ENCODE assay signal across 9 mouse cellular contexts in genomic region chr5:129414960-129415706, GRCm38 (mm10).
DNase-seq lines count a peak whose midpoint lies in the region; ATAC-seq and TF ChIP-seq lines count a peak whose summit lies in the region.
"Had no signal": no experiment of that assay in that cellular context is flagged by ENCODE, and none has a peak within 500 bp of the region (broad histone marks: within the 10 kb centered on the region; RNA-seq: fewer than 3 reads in every experiment).

No protein-coding gene starts in this region.

- no peaks in the 10 kb centered on the region for H3K27me3 ChIP-seq in midbrain, embryonic 15.5 days (replicated peaks)
- no peaks in the 10 kb centered on the region for H3K27me3 ChIP-seq in midbrain, embryonic 14.5 days (ENCODE audit: control insufficient read depth, insufficient read depth, low read length)
- no peaks in the 10 kb centered on the region for H3K27me3 ChIP-seq in intestine, postnatal 0 days (replicated peaks; ENCODE audit: control insufficient read depth, insufficient read depth, low read length)
- no peaks in the 10 kb centered on the region for H3K27me3 ChIP-seq in lung, embryonic 16.5 days (ENCODE audit: control insufficient read depth, insufficient read depth, low read depth, low read length)
- H3K27me3 ChIP-seq in midbrain, embryonic 13.5 days, result no peaks in the 10 kb centered on the region

- no peaks in the 10 kb centered on the region for H3K36me3 ChIP-seq in midbrain, embryonic 15.5 days (replicated peaks)
- no peaks in the 10 kb centered on the region for H3K36me3 ChIP-seq in midbrain, embryonic 14.5 days (ENCODE audit: control insufficient read depth, insufficient read depth, low read length)
- no peaks in the 10 kb centered on the region for H3K36me3 ChIP-seq in intestine, postnatal 0 days (ENCODE audit: control insufficient read depth, insufficient read depth)
- no peaks in the 10 kb centered on the region for H3K36me3 ChIP-seq in lung, embryonic 16.5 days (ENCODE audit: control insufficient read depth, insufficient read depth, low read length)
- H3K36me3 ChIP-seq in midbrain, embryonic 13.5 days, result no peaks in the 10 kb centered on the region
- H3K36me3 ChIP-seq: G1E had no signal

- intact Hi-C loops in gastrocnemius, postnatal 14 days (cut with DNase I; ENCODE audit: low total_unique reads), result loop anchor here (10.0 kb wide), 1 partner anchor 170 kb away; the partner anchor contains the start of gene Mmp17

- no peaks in the 10 kb centered on the region for H3K9me3 ChIP-seq in midbrain, embryonic 15.5 days
- no peaks in the 10 kb centered on the region for H3K9me3 ChIP-seq in midbrain, embryonic 14.5 days (ENCODE audit: control insufficient read depth, low read length)
- no peaks in the 10 kb centered on the region for H3K9me3 ChIP-seq in intestine, postnatal 0 days (ENCODE audit: control insufficient read depth)
- no peaks in the 10 kb centered on the region for H3K9me3 ChIP-seq in lung, embryonic 16.5 days (ENCODE audit: control insufficient read depth, low read length)
- H3K9me3 ChIP-seq in midbrain, embryonic 13.5 days, result no peaks in the 10 kb centered on the region

- TF ChIP-seq CTCF in intestine, postnatal 0 days (IDR thresholded peaks at IDR 0.05; ENCODE audit: low read depth), result peak; percentile 48

- no peak for DNase-seq in midbrain, embryonic 14.5 days
- peak; percentile 36 for DNase-seq in gastrocnemius, postnatal 14 days
- no peak for DNase-seq in spleen, adult 12 weeks (ENCODE audit: low spot score)

- H3K9ac ChIP-seq in midbrain, embryonic 15.5 days, result no peak overlapping the region
- no peak overlapping the region for H3K9ac ChIP-seq in midbrain, embryonic 14.5 days (replicated peaks; ENCODE audit: low read length)
- no peak overlapping the region; the same call in 1 of the 2 replicates for H3K9ac ChIP-seq in intestine, postnatal 0 days (ENCODE audit: low read depth, low read length)
- H3K9ac ChIP-seq in lung, embryonic 16.5 days (ENCODE audit: low read length), result peak overlapping the region; percentile 52
- H3K9ac ChIP-seq in midbrain, embryonic 13.5 days (replicated peaks), result no peak overlapping the region

- H3K4me2 ChIP-seq in midbrain, embryonic 15.5 days, result 0 out of 2 replicates have a peak overlapping the region, but pooled peaks have one; percentile 6
- no peak overlapping the region for H3K4me2 ChIP-seq in midbrain, embryonic 14.5 days (ENCODE audit: low read length)
- peak overlapping the region; percentile 47 for H3K4me2 ChIP-seq in intestine, postnatal 0 days (replicated peaks; ENCODE audit: low read depth)
- H3K4me2 ChIP-seq in lung, embryonic 16.5 days (ENCODE audit: low read depth, low read length), result peak overlapping the region; percentile 50
- H3K4me2 ChIP-seq in midbrain, embryonic 13.5 days (replicated peaks), result no peak overlapping the region

- 0 out of 2 replicates have a peak, but pooled peaks cover 5% of the 10 kb centered on the region for H3K4me1 ChIP-seq in midbrain, embryonic 15.5 days
- no peaks in the 10 kb centered on the region for H3K4me1 ChIP-seq in midbrain, embryonic 14.5 days (ENCODE audit: control insufficient read depth, insufficient read depth, low read length)
- H3K4me1 ChIP-seq in intestine, postnatal 0 days (replicated peaks; ENCODE audit: control insufficient read depth, insufficient read depth, low read length), result no peaks in the 10 kb centered on the region
- peaks cover 15% of the 10 kb centered on the region for H3K4me1 ChIP-seq in lung, embryonic 16.5 days (replicated peaks; ENCODE audit: control insufficient read depth, insufficient read depth, low read length)
- H3K4me1 ChIP-seq in midbrain, embryonic 13.5 days (replicated peaks), result no peaks in the 10 kb centered on the region

- H3K27ac ChIP-seq in midbrain, embryonic 15.5 days, result no peak overlapping the region
- H3K27ac ChIP-seq in midbrain, embryonic 14.5 days (replicated peaks; ENCODE audit: low read depth, low read length), result no peak overlapping the region
- H3K27ac ChIP-seq in intestine, postnatal 0 days (ENCODE audit: low read depth, low read length), result peak overlapping the region; percentile 55
- H3K27ac ChIP-seq in lung, embryonic 16.5 days (ENCODE audit: low read length), result peak overlapping the region; percentile 64
- H3K27ac ChIP-seq in midbrain, embryonic 13.5 days, result no peak overlapping the region

- H3K4me3 ChIP-seq in midbrain, embryonic 15.5 days, result no peak overlapping the region
- H3K4me3 ChIP-seq in midbrain, embryonic 14.5 days (replicated peaks; ENCODE audit: low read depth, low read length), result no peak overlapping the region
- H3K4me3 ChIP-seq in intestine, postnatal 0 days (ENCODE audit: low read depth, low read length), result 0 out of 2 replicates have a peak overlapping the region, but pooled peaks have one; percentile 11
- peak overlapping the region; percentile 34 for H3K4me3 ChIP-seq in lung, embryonic 16.5 days (ENCODE audit: low read length)
- H3K4me3 ChIP-seq in midbrain, embryonic 13.5 days (replicated peaks), result no peak overlapping the region

- WGBS in midbrain, embryonic 15.5 days, result 45% methylated on average over 12 of the region's 12 CpGs
- WGBS in midbrain, embryonic 14.5 days, result 53% methylated on average over 12 of the region's 12 CpGs
- WGBS in intestine, postnatal 0 days, result 21% methylated on average over 12 of the region's 12 CpGs
- WGBS in lung, embryonic 16.5 days, result 18% methylated on average over 12 of the region's 12 CpGs
- 47% methylated on average over 12 of the region's 12 CpGs for WGBS in midbrain, embryonic 13.5 days

- no peak for ATAC-seq in midbrain, embryonic 15.5 days (replicated peaks)
- ATAC-seq in midbrain, embryonic 14.5 days (ENCODE audit: low FRiP score, low TSS enrichment), result no peak
- no peak for ATAC-seq in intestine, postnatal 0 days
- peak; percentile 85 for ATAC-seq in lung, embryonic 16.5 days (ENCODE audit: low read depth)
- no peak for ATAC-seq in cerebellum, adult (ENCODE audit: insufficient number of reproducible peaks, low FRiP score, low TSS enrichment)
- ATAC-seq in midbrain, embryonic 13.5 days, result no peak

Comparison
In these comparisons a context has a peak if more than half of its experiments do, and no peak if none do; other contexts are left out.
1. H3K4me2 ChIP-seq: peak in midbrain, embryonic 15.5 days (single experiment), intestine, postnatal 0 days (single experiment) and lung, embryonic 16.5 days (single experiment); none in midbrain, embryonic 14.5 days (single experiment) and midbrain, embryonic 13.5 days (single experiment).
2. H3K27ac ChIP-seq: peak in intestine, postnatal 0 days (single experiment) and lung, embryonic 16.5 days (single experiment); none in midbrain, embryonic 15.5 days (single experiment), midbrain, embryonic 14.5 days (single experiment) and midbrain, embryonic 13.5 days (single experiment).
3. H3K4me3 ChIP-seq: peak in intestine, postnatal 0 days (single experiment) and lung, embryonic 16.5 days (single experiment); none in midbrain, embryonic 15.5 days (single experiment), midbrain, embryonic 14.5 days (single experiment) and midbrain, embryonic 13.5 days (single experiment).